Mouse (Mus musculus): ENCODE measurements around the gene Carmil1. TPM values are rescaled to one million over a fixed set of nuclear protein-coding genes. Genes with fewer than 3 reads are reported as not detected.

The Carmil1 gene
- polyA plus RNA-seq, 1 experiment from 2014 or later: 47.1 TPM

DNA sequence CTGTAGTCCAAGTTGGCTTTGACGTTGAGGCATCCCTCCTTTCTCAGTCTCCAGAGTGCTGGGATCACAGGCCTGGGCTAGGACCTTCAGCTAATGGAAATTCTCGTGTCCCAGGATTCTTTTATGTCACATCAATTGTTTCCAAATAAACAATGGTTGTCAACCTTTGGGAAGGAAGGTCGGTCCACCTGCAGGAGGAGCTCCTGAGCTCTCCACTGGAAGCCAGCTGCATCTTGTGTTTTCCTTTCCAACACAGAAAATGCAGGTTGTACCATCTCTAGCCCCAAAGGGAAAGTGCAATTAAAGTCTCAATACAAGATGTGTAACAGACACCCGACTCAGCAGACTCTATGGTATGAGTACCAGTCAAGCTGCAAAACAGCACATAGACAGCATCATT, 25.7 kb upstream of the Carmil1 start:
- H3K36me3 ChIP-seq (ENCODE audit: control insufficient read depth, insufficient read depth, low read length): no peaks in the 10 kb centered on the region
- no peaks in the 10 kb centered on the region for H3K4me1 ChIP-seq (ENCODE audit: control insufficient read depth, insufficient read depth, low read length)
- no peak overlapping the region for H3K9ac ChIP-seq (ENCODE audit: low read depth, low read length)
- H3K4me3 ChIP-seq (ENCODE audit: low read depth, low read length): no peak overlapping the region
- no peaks in the 10 kb centered on the region for H3K27me3 ChIP-seq (ENCODE audit: control insufficient read depth, insufficient read depth, low read depth, low read length)
- WGBS: 50% methylated on average over 4 of the region's 4 CpGs
- no peak overlapping the region for H3K27ac ChIP-seq (ENCODE audit: low read length)
- no peak for ATAC-seq
- H3K9me3 ChIP-seq (replicated peaks; ENCODE audit: control insufficient read depth, low read length, poor library complexity, severe bottlenecking): no peaks in the 10 kb centered on the region
- no peak overlapping the region for H3K4me2 ChIP-seq (ENCODE audit: low read length)

DNA sequence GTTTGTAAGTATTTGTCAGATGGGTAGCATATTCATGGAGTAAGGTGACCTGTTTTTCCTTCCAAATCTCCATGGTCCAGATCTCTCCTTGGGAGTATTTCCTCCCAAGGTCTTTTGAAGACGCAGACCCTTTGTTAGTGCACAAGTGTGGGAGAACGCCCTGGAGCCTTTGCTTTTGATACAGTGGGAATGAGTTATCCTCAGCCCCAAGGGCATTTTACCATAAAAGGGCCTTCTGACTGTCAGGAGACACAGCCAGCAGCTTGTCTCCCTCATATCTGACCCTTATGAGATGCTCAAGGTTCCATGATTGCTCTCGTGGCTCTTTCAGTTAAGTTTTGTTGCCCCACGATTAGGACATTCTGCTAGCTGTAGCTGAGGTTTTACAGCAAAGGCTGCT, 24.9 kb upstream of the Carmil1 start:
- Histone ChIP-seq H3K4me2 (ENCODE audit: low read length) (no peak overlapping the region), H3K9me3 (replicated peaks; ENCODE audit: control insufficient read depth, low read length, poor library complexity, severe bottlenecking) (no peaks in the 10 kb centered on the region), H3K4me3 (ENCODE audit: low read depth, low read length) (no peak overlapping the region), H3K27me3 (ENCODE audit: control insufficient read depth, insufficient read depth, low read depth, low read length) (no peaks in the 10 kb centered on the region), H3K4me1 (ENCODE audit: control insufficient read depth, insufficient read depth, low read length) (no peaks in the 10 kb centered on the region), H3K9ac (ENCODE audit: low read depth, low read length) (no peak overlapping the region), H3K27ac (ENCODE audit: low read length) (no peak overlapping the region), H3K36me3 (ENCODE audit: control insufficient read depth, insufficient read depth, low read length) (no peaks in the 10 kb centered on the region)
- WGBS: 65% methylated on average over 4 of the region's 4 CpGs
- no peak for ATAC-seq

GRCm38 (mm10) chr13:24297252-24297651, 16.7 kb upstream of the Carmil1 start:
- H3K4me1 ChIP-seq (ENCODE audit: control insufficient read depth, insufficient read depth, low read length): no peaks in the 10 kb centered on the region
- H3K27ac ChIP-seq (ENCODE audit: low read length): no peak overlapping the region
- WGBS: 13% methylated on average over 4 of the region's 4 CpGs
- no peak overlapping the region for H3K4me3 ChIP-seq (ENCODE audit: low read depth, low read length)
- no peaks in the 10 kb centered on the region for H3K36me3 ChIP-seq (ENCODE audit: control insufficient read depth, insufficient read depth, low read length)
- no peak for ATAC-seq
- H3K4me2 ChIP-seq (ENCODE audit: low read length): no peak overlapping the region
- no peak overlapping the region for H3K9ac ChIP-seq (ENCODE audit: low read depth, low read length)
- H3K27me3 ChIP-seq (ENCODE audit: control insufficient read depth, insufficient read depth, low read depth, low read length): no peaks in the 10 kb centered on the region
- H3K9me3 ChIP-seq (replicated peaks; ENCODE audit: control insufficient read depth, low read length, poor library complexity, severe bottlenecking): no peaks in the 10 kb centered on the region

DNA sequence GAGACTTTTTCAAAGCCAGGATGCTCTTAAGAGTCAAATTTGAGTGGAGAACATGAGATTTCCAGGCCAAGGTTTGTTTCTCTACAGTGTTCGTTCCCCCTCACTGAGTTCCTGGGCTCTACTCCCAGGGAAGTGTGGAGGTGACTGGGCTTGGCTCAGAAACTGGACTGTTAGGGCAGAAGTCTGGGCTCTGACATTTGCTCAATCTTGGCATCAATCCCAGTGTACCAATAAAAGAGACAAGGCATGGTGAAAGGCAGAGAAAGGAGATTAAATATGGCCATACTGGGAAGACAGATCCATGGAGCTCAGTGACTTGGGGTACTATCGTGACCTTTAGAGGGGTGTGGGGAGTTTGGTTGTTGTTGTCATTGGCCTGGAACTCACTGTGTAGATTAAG, 6.8 kb upstream of the Carmil1 start:
- Histone ChIP-seq H3K4me2 (ENCODE audit: low read length) (no peak overlapping the region), H3K9me3 (replicated peaks; ENCODE audit: control insufficient read depth, low read length, poor library complexity, severe bottlenecking) (0 out of 2 replicates have a peak, but pooled peaks cover 3% of the 10 kb centered on the region), H3K36me3 (ENCODE audit: control insufficient read depth, insufficient read depth, low read length) (no peaks in the 10 kb centered on the region), H3K27me3 (ENCODE audit: control insufficient read depth, insufficient read depth, low read depth, low read length) (no peaks in the 10 kb centered on the region), H3K27ac (ENCODE audit: low read length) (no peak overlapping the region), H3K9ac (ENCODE audit: low read depth, low read length) (no peak overlapping the region), H3K4me1 (ENCODE audit: control insufficient read depth, insufficient read depth, low read length) (no peaks in the 10 kb centered on the region), H3K4me3 (ENCODE audit: low read depth, low read length) (no peak overlapping the region)
- WGBS: 79% methylated on average over 2 of the region's 2 CpGs
- ATAC-seq: no peak

- Histone ChIP-seq H3K4me1 (ENCODE audit: control insufficient read depth, insufficient read depth, low read length) (peaks cover 11% of the 10 kb centered on the region), H3K36me3 (ENCODE audit: control insufficient read depth, insufficient read depth, low read length) (no peaks in the 10 kb centered on the region), H3K4me2 (ENCODE audit: low read length) (peak overlapping the region; percentile 87), H3K9ac (ENCODE audit: low read depth, low read length) (peak overlapping the region; percentile 97), H3K27ac (ENCODE audit: low read length) (no peak overlapping the region), H3K9me3 (replicated peaks; ENCODE audit: control insufficient read depth, low read length, poor library complexity, severe bottlenecking) (no peaks in the 10 kb centered on the region), H3K4me3 (ENCODE audit: low read depth, low read length) (peak overlapping the region; percentile 87), H3K27me3 (ENCODE audit: control insufficient read depth, insufficient read depth, low read depth, low read length) (no peaks in the 10 kb centered on the region)
- peak; percentile 12; the same call in 1 of the 2 replicates for ATAC-seq
- 1% methylated on average over 17 of the region's 21 CpGs for WGBS
These were observed 695 bp downstream of the Carmil1 start for GRCm38 (mm10) chr13:24279762-24280438.

DNA sequence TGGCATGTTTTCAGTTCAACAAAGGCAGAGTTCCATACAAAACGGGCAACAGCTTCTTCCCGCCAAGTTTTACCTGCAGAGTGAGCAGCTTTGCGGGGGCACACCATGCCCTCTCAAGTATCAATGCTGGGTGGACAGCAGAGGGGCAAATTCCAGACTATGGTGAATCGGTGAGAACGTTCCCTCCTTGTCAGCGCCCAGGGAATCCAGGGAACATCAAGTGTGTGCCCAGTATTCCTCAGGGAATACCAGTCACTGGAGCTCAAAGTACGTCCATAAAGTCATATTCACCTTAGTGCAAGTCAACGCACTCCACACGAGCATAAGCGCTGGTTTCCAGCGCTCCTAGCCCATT, 1.2 kb downstream of the Carmil1 start:
- H3K27me3 ChIP-seq (ENCODE audit: control insufficient read depth, insufficient read depth, low read depth, low read length): no peaks in the 10 kb centered on the region
- H3K27ac ChIP-seq (ENCODE audit: low read length): no peak overlapping the region
- H3K9ac ChIP-seq (ENCODE audit: low read depth, low read length): peak overlapping the region; percentile 97
- peak overlapping the region; percentile 87 for H3K4me2 ChIP-seq (ENCODE audit: low read length)
- peaks cover 11% of the 10 kb centered on the region for H3K4me1 ChIP-seq (ENCODE audit: control insufficient read depth, insufficient read depth, low read length)
- WGBS: 55% methylated on average over 11 of the region's 11 CpGs
- H3K36me3 ChIP-seq (ENCODE audit: control insufficient read depth, insufficient read depth, low read length): no peaks in the 10 kb centered on the region
- H3K9me3 ChIP-seq (replicated peaks; ENCODE audit: control insufficient read depth, low read length, poor library complexity, severe bottlenecking): no peaks in the 10 kb centered on the region
- ATAC-seq: no peak
- peak overlapping the region; percentile 87 for H3K4me3 ChIP-seq (ENCODE audit: low read depth, low read length)

DNA sequence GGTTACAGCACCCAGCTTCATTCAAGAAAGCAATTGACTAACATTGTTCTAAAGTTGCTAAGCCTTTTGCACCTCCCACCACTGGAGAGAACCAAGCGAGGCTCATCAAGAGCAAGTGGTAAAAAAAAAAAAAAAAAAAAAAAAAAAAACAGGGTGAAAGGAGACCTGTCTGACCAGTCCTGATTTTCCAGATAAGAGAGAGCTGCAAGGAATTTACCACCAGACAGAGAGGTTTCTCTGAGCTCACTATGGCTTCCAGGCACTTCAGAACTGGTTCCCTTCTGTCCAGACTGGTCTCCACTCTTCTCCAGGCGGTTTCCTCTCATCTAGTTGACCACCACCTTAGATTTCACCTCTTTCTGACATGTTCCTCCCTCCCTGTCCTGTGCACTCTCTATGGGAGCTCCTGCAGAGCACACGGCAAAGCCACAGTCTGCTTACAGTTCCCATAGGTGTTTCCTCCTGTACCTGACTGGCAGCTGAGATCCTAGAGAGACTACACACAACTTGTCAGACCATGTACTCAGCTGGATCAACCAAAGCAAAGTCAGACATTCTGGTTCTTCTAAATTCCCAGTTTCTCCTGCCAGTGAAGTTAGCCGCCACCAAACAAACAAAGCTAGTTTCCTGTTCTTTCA, 7.7 kb downstream of the Carmil1 start:
- no peaks in the 10 kb centered on the region for H3K9me3 ChIP-seq (replicated peaks; ENCODE audit: control insufficient read depth, low read length, poor library complexity, severe bottlenecking)
- no peaks in the 10 kb centered on the region for H3K36me3 ChIP-seq (ENCODE audit: control insufficient read depth, insufficient read depth, low read length)
- H3K4me2 ChIP-seq (ENCODE audit: low read length): no peak overlapping the region
- H3K27me3 ChIP-seq (ENCODE audit: control insufficient read depth, insufficient read depth, low read depth, low read length): no peaks in the 10 kb centered on the region
- no peak for ATAC-seq
- H3K4me3 ChIP-seq (ENCODE audit: low read depth, low read length): no peak overlapping the region
- no peak overlapping the region for H3K9ac ChIP-seq (ENCODE audit: low read depth, low read length)
- H3K27ac ChIP-seq (ENCODE audit: low read length): no peak overlapping the region
- WGBS: 86% methylated on average over 4 of the region's 4 CpGs
- peaks cover 5% of the 10 kb centered on the region; the same call in 1 of the 2 replicates for H3K4me1 ChIP-seq (ENCODE audit: control insufficient read depth, insufficient read depth, low read length)

GRCm38 (mm10) chr13:24269100-24269465, 11.5 kb downstream of the Carmil1 start:
- no peaks in the 10 kb centered on the region for H3K36me3 ChIP-seq (ENCODE audit: control insufficient read depth, insufficient read depth, low read length)
- H3K4me1 ChIP-seq (ENCODE audit: control insufficient read depth, insufficient read depth, low read length): peaks cover 5% of the 10 kb centered on the region; the same call in 1 of the 2 replicates
- H3K9ac ChIP-seq (ENCODE audit: low read depth, low read length): no peak overlapping the region
- ATAC-seq: no peak
- no peaks in the 10 kb centered on the region for H3K9me3 ChIP-seq (replicated peaks; ENCODE audit: control insufficient read depth, low read length, poor library complexity, severe bottlenecking)
- H3K27me3 ChIP-seq (ENCODE audit: control insufficient read depth, insufficient read depth, low read depth, low read length): no peaks in the 10 kb centered on the region
- 76% methylated on average over 3 of the region's 3 CpGs for WGBS
- peak overlapping the region; percentile 28; the same call in 1 of the 2 replicates for H3K27ac ChIP-seq (ENCODE audit: low read length)
- no peak overlapping the region for H3K4me2 ChIP-seq (ENCODE audit: low read length)
- H3K4me3 ChIP-seq (ENCODE audit: low read depth, low read length): no peak overlapping the region

- H3K4me1 ChIP-seq (ENCODE audit: control insufficient read depth, insufficient read depth, low read length): peaks cover 5% of the 10 kb centered on the region; the same call in 1 of the 2 replicates
- peak overlapping the region; percentile 45; the same call in 1 of the 2 replicates for H3K27ac ChIP-seq (ENCODE audit: low read length)
- no peaks in the 10 kb centered on the region for H3K27me3 ChIP-seq (ENCODE audit: control insufficient read depth, insufficient read depth, low read depth, low read length)
- 64% methylated on average over 14 of the region's 14 CpGs for WGBS
- no peak overlapping the region for H3K4me3 ChIP-seq (ENCODE audit: low read depth, low read length)
- H3K4me2 ChIP-seq (ENCODE audit: low read length): no peak overlapping the region
- H3K36me3 ChIP-seq (ENCODE audit: control insufficient read depth, insufficient read depth, low read length): no peaks in the 10 kb centered on the region
- no peak overlapping the region for H3K9ac ChIP-seq (ENCODE audit: low read depth, low read length)
- peak; percentile 54; the same call in 1 of the 2 replicates for ATAC-seq
- no peaks in the 10 kb centered on the region for H3K9me3 ChIP-seq (replicated peaks; ENCODE audit: control insufficient read depth, low read length, poor library complexity, severe bottlenecking)
These were observed 12.1 kb downstream of the Carmil1 start for GRCm38 (mm10) chr13:24268355-24269099.
